Mouse (Mus musculus) cerebellum, postnatal 14 days (tissue): Measurements from ENCODE around the gene Hnrnph1.

ENCODE experiments used
- DNase-seq, 2 experiments: peaks; one replicate each; pipeline ENCODE4 v3.0.0; 2021; ENCODE audit warnings: mixed read lengths in 2 of 2

Hnrnph1 gene

DNA sequence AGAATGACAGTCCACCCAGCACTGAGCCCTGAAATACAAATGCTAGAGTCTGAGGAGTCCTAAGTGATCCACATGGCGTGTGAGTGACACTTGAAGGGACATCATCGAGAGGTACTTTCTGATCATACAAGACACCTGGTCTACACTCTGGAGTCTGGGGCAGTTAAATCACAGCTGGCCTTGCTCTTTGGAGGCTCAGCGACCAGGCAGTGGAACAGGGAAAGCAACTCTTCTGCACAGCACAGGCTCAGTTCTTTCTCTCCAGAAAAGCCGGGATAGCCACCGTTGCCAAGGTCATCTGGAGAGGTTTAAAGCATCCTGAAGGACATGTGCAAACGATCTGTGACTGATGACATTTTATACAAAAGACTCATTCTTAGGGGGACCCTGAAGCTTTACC lies 30.4 kb downstream of the Hnrnph1 start:
- no peak for DNase-seq

DNA sequence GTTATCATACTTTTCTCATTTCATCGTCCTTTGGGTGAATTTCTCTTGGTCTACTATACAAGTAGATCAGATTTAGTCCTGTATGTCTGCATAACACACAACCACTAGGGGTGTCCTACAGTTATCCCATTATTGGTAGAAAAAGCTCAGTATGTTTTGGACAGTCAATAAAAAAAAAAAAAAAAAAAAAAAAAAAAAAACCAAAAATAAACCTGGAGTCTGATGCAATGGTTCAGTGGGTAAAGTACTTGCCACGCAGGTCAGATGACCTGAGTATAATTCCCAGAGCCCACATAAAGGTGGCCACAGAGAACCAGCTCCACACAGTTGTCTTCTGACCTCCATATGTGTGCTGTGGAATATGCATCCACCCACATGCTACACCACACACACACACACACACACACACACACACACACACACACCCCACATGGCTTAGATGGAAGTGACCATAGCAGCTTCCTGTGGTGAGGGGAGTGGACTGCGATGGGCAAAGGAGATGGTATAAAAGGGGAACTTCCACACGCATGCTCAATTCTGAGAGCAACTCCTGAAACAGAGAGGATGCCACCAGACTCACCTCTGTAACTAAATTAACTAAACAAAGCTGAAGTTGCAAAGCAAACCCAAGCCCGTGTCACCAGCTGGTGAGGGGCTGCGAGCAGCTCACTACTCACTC lies 38.9 kb downstream of the Hnrnph1 start:
- no peak for DNase-seq

DNA sequence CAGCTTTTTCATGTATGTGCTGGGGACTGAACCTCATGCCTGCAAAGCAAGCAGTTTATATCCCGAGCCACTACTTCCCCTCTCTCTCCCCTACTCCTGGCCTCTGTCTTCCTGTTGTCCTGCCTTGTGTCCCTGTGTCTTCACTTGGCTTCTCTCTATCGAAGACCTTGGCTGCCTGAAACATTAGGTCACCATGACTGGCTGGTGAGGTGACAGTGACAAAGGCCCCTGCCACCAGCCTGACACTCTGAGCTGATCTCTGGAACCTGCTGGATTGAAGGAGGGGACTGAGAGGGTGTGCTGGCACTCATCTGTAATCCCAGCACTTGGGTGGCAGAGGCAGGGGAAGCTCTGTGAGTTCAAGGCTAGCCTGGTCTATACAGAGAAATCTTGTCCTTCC lies 41.1 kb downstream of the Hnrnph1 start:
- DNase-seq, result no peak

GRCm38 (mm10) chr11:50421461-50421860 lies 44.7 kb downstream of the Hnrnph1 start:
- DNase-seq, result no peak

- peak; percentile 66 to 78 for DNase-seq
These were observed 45.4 kb downstream of the Hnrnph1 start for GRCm38 (mm10) chr11:50421934-50422780.

GRCm38 (mm10) chr11:50426056-50426455 lies 49.3 kb downstream of the Hnrnph1 start:
- DNase-seq, result no peak

DNA sequence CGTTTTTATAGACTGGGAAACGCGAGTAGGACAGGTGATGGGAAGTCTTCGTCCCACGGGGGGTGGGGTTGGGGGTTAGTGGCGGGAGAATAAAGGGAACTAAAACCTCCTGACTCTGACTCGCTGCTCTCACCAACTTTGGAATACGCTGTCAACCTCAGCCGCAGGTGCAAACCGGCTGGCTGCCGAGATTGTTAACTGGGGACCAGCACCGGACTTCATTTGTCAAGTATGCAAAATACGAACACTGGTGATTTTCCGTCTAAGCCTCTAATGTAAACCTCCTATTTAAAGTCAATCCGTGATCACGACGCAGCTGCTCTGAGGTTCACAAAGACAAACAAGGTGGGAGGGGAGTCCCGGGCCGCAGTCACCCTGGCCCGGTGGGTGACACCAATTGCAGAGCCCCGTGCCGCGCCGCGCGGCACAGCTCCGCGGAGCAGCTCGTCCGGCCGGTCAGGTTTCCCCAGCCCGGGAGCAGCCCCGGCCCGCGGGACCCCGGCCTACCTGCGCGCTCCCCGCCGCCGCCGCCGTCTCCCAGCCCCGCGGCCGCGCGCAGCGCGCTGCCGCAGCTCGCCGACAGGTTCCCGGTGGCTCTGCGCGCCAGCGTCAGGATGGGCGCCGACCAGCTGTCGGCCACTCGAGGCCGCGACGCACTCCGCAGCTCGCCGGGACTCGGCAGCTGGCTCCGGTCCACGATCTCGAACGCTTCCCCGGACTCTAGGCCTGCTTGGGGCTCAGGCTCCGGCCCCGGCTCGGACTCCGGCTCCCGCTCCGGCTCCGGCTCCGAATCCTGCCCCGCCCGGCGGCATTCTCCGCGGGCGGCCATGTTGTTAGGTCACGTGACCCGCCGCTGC lies 53.7 kb downstream of the Hnrnph1 start, which contains the start of gene Rufy1:
TSS of gene Rufy1 (minus strand) at position 849 of the 857 bp plus-strand sequence.
- peak; percentile 88 to 90 for DNase-seq

- DNase-seq, result no peak
These were observed 54.6 kb downstream of the Hnrnph1 start for GRCm38 (mm10) chr11:50431134-50432068.

GRCm38 (mm10) chr11:50432069-50432440 lies 55.3 kb downstream of the Hnrnph1 start:
- no peak for DNase-seq

DNA sequence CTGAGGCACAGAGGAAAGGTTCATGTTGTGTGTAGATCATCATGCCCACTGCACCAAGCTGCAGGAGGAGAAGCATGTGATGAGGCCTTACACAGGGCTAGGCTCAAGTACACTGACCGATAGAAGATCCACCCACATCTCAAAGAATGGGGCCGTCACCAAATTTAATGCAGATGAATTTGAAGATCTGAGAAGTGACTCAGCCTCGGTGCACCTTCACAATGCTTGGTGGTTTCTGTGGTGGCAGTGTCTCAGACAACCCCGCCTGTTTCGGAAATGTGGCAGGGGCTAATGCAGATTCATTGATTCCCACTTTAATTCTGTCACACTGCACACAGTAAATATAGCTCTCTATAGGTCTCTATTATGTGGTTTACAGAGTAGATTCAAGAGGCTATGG lies 56.1 kb downstream of the Hnrnph1 start:
- DNase-seq, result no peak
